Mouse (Mus musculus): Measurements from ENCODE around the gene 4930519P11Rik.
A peak's percentile ranks its signal among the peaks of the same experiment; 100 is the strongest.

Gene 4930519P11Rik

GRCm38 (mm10) chr2:154586405-154586804 lies 26.8 kb downstream of the 4930519P11Rik start:
- no peak for DNase-seq (ENCODE audit: extremely low read depth, insufficient read length, low spot score)

GRCm38 (mm10) chr2:154584931-154585601 lies 28.2 kb downstream of the 4930519P11Rik start:
- DNase-seq (ENCODE audit: extremely low read depth, insufficient read length, low spot score), result no peak

- no peak for DNase-seq (ENCODE audit: extremely low read depth, insufficient read length, low spot score)
Measured at GRCm38 (mm10) chr2:154583906-154584872, 29.0 kb downstream of the 4930519P11Rik start.

GRCm38 (mm10) chr2:154581421-154581820 lies 31.8 kb downstream of the 4930519P11Rik start:
- no peak for DNase-seq (ENCODE audit: extremely low read depth, insufficient read length, low spot score)

GRCm38 (mm10) chr2:154580586-154580985 lies 32.7 kb downstream of the 4930519P11Rik start:
- peak; percentile 40 for DNase-seq (ENCODE audit: extremely low read depth, insufficient read length, low spot score)

GRCm38 (mm10) chr2:154577744-154578067 lies 35.5 kb downstream of the 4930519P11Rik start:
- DNase-seq (ENCODE audit: extremely low read depth, insufficient read length, low spot score), result no peak

- no peak for DNase-seq (ENCODE audit: extremely low read depth, insufficient read length, low spot score)
Measured at GRCm38 (mm10) chr2:154576876-154577743, 36.1 kb downstream of the 4930519P11Rik start.

- DNase-seq (ENCODE audit: extremely low read depth, insufficient read length, low spot score), result no peak
Measured at GRCm38 (mm10) chr2:154574271-154574670, 39.0 kb downstream of the 4930519P11Rik start.

- DNase-seq (ENCODE audit: extremely low read depth, insufficient read length, low spot score), result no peak
Measured at GRCm38 (mm10) chr2:154572996-154573395, 40.2 kb downstream of the 4930519P11Rik start.

- peak; percentile 57 for DNase-seq (ENCODE audit: extremely low read depth, insufficient read length, low spot score)
Measured at GRCm38 (mm10) chr2:154571976-154572375, 41.3 kb downstream of the 4930519P11Rik start.

GRCm38 (mm10) chr2:154571266-154571665 lies 42.0 kb downstream of the 4930519P11Rik start:
- DNase-seq (ENCODE audit: extremely low read depth, insufficient read length, low spot score), result no peak

GRCm38 (mm10) chr2:154570666-154571065 lies 42.6 kb downstream of the 4930519P11Rik start:
- peak; percentile 42 for DNase-seq (ENCODE audit: extremely low read depth, insufficient read length, low spot score)

- peak; percentile 98 for DNase-seq (ENCODE audit: extremely low read depth, insufficient read length, low spot score)
Measured at GRCm38 (mm10) chr2:154569836-154570286, 43.4 kb downstream of the 4930519P11Rik start, which contains the start of gene E2f1. TSS of gene E2f1 (minus strand) at chr2:154569892.

- DNase-seq (ENCODE audit: extremely low read depth, insufficient read length, low spot score), result peak; percentile 84
Measured at GRCm38 (mm10) chr2:154569071-154569748, 44.0 kb downstream of the 4930519P11Rik start.

GRCm38 (mm10) chr2:154568329-154569070 lies 44.7 kb downstream of the 4930519P11Rik start:
- DNase-seq (ENCODE audit: extremely low read depth, insufficient read length, low spot score), result no peak

GRCm38 (mm10) chr2:154567766-154568165 lies 45.5 kb downstream of the 4930519P11Rik start:
- DNase-seq (ENCODE audit: extremely low read depth, insufficient read length, low spot score), result no peak

- no peak for DNase-seq (ENCODE audit: extremely low read depth, insufficient read length, low spot score)
Measured at GRCm38 (mm10) chr2:154566641-154567040, 46.6 kb downstream of the 4930519P11Rik start.

GRCm38 (mm10) chr2:154565562-154565961 lies 47.7 kb downstream of the 4930519P11Rik start:
- no peak for DNase-seq (ENCODE audit: extremely low read depth, insufficient read length, low spot score)

GRCm38 (mm10) chr2:154563612-154564170 lies 49.5 kb downstream of the 4930519P11Rik start:
- no peak for DNase-seq (ENCODE audit: extremely low read depth, insufficient read length, low spot score)
